Mouse (Mus musculus) lung, postnatal 36 days (tissue): ENCODE results near the gene Ntm.

Experiments used
- DNase-seq: peaks from one replicate; pipeline ENCODE4 v3.0.0; 2022; ENCODE audit warnings: mixed read lengths

Ntm gene

DNA sequence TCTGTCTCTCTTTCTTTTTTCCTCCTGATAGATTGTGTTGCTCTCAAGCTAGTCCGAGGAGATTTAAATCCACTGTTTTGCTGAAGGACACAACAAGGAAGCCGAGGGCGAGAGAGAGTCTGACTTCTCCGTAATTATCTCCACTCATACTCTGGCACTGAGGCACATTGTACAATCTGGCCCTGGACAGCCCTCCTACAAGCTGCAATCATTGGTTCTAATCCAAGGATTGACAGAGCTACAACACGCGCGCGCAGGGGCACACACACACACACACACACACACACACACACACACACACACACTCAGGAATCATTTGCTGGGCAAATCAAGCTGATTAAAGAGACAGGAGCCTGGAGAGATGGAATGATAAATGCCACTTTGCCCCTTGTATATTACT lies at the start of gene Ntm:
Ntm (minus strand) TSS at position 164 of the 400 bp plus-strand sequence.
- peak; percentile 27 for DNase-seq

DNA sequence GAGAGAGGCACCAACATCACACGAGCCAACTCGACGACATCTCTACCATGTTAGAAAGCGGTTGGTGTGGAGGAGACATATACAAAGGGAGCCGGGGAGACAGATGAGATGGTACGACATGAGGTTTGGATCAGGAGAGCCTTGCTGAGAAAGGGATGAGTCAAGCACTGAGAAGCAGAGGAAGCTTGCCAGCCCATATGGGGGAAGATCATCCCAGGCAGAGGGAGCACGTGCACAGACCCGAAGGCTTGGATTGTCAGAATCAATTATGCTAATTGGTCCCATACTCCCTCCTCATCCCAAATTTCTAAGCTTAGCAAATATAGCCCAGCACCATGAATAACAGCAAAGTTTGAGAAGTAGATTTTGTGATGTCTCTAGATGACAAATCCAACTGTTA lies 42.8 kb upstream of the Ntm start:
- DNase-seq = no peak

GRCm38 (mm10) chr9:30003612-30004011 lies 40.7 kb upstream of the Ntm start:
- peak; percentile 77 for DNase-seq

- no peak for DNase-seq
These were observed 18.4 kb upstream of the Ntm start for GRCm38 (mm10) chr9:29981177-29981915.

DNA sequence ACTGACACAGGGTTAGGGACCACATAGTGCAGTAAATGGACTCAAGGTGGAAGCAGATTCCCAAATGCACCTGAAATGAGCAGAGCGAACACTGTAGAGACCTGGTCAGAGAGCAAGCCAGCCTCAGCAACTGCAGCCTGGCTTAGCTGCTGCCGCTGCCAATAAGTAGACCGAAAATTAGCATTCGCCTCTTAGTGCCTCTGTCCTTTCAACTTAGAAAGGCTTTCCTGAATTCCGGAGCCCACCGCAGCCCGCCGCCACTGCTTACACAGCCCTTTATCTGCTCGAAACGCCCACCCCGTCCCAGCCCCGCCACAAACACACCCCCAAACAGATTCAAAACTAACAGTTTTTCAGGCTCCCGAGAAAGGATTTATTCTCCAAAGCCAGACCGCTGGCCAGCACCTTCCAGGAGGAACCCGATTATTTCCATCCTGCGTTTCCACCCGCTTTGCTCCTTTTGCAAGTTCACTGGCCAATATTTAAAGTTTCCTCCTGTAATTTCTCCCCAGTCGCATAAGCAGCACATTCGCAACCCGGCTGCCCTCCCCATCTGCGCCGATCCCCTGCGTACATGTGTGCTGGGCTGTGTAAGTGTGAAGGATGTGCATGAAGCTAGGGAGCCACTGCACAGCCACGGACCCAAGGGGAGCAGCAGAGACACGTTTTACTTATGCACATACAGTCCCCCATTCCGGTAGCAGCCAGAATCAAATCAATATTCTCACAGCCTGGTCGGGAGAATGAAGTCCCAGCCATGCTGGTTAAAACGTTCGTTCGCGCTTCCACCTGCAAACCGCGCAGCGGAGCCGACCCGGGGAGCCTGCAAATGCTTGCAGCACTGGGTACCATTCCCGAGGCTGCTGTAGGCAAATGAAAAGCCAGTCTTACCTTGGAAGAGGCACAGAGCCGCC lies 730 bp downstream of the Ntm start:
- DNase-seq = no peak

DNA sequence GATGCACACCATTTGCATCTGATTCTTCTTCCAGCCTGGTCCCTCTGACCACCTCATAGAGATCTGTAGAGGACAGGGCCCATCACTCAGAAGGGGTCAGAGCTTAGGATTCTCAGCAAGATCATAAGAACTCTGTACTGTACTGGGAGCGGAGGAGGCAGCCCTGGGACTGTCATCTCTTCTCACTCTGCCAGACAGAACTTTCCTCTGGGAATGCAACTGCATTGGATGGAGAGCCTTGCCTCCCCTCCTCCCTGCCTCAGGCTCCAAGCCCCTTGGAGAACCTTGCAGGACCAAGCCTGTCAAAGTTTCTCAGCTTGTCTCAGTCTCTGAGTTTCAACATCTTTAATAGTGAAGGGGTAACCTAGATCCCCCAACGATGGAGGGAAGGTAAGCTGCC lies 1.4 kb downstream of the Ntm start:
- DNase-seq = no peak

DNA sequence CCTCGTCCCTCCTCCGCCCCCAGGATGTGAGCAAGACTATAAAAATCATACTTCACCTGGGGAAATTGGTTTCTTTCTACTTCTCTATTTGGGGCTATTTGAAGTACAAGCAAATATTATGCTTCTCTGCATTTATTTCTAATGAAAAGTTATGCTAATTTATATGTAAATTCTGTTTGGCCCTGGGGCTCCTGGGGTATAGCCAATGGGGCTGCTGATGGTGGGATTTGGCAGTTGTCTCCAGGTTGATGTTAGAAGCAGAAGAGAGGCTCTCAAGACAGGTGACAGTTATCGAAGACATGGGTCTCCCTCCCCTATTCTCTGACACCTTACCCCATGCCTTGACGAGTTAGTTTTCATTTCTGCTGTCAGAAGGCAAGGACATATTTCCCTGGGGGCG lies 2.2 kb downstream of the Ntm start:
- DNase-seq = no peak

DNA sequence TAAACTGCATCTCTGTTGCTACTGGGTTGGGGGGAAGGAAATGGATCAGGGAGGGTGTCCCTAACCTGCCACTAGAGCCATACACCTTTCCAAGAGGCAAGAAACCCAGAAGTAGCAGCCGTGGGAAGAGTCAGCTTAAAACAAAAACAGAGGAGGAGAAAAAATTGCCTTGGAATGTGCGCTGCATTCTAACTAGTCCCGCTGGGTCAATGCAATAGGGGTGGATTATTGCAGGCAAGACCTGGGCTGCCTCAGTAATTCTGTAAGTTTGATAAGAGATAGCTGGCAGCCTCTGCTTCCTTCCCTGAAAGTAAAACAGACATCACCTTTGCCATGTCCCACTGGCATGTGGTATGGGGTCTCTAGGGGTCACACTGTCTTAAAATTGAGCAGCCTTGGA lies 2.7 kb downstream of the Ntm start:
- DNase-seq = no peak

DNA sequence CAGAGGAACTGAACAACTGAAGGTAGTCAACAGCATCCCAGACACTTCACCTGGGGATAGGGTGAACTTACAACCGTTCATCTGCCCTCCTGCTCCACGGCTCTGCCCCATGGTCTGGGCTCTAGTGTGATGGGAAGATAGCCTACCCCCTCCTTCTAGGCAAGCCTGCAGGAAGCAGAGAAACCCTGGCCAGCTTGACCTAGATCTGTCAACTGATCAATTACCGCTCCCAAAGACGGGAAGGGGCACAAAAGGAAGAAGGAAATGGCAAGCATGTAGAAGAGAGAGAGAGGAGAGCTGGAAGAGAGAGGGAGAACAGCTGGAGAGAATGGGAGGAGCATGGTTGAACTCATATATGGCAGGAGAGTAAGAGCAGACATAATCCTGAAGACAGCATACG lies 6.0 kb downstream of the Ntm start:
- DNase-seq = no peak

DNA sequence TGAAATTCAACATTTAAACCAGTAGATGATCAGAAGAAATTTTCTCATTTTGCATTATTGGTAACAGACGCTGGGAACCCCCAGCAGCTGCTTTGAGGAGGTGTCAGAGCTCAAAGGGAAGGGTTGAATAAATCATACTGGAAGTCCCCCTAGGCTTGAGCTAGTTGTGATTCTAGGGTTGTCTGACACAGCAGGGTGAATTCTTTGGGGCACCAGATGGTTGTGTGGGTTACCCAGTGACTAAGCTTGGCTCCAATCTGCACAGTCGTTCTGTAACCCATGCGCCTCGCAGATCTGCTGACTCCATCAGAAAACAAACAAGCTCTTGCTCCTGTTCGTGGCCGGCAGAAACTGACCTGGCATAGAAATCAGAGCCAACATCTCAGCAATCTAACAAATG lies 8.9 kb downstream of the Ntm start:
- no peak for DNase-seq

DNA sequence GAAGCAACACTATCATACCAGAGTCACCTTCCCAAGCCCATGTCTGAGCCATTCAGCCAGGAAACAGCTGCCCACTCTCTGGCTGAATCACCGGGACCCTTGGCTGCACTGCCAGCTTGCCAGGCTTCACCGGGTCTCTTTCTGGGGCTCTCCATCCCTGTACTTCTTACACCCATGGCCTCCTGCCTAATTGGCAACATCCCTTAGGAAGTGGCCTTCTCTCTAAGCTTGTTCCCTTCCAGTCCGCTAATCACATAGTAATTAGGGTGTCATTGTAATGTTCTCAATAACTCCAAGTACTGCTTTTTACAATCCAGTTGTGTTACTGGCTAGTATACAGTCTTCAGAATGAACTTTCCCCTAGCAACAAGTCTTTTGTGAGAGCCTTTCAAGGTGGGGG lies 13.9 kb downstream of the Ntm start:
- no peak for DNase-seq

- peak; percentile 7 for DNase-seq
These were observed 19.5 kb downstream of the Ntm start for GRCm38 (mm10) chr9:29943209-29944070.

- no peak for DNase-seq
These were observed 20.6 kb downstream of the Ntm start for GRCm38 (mm10) chr9:29942183-29942952.

GRCm38 (mm10) chr9:29939517-29940034 lies 23.4 kb downstream of the Ntm start:
- no peak for DNase-seq

GRCm38 (mm10) chr9:29928796-29929195 lies 34.1 kb downstream of the Ntm start:
- DNase-seq = no peak

- no peak for DNase-seq
These were observed 37.6 kb downstream of the Ntm start for GRCm38 (mm10) chr9:29925382-29925781.

DNA sequence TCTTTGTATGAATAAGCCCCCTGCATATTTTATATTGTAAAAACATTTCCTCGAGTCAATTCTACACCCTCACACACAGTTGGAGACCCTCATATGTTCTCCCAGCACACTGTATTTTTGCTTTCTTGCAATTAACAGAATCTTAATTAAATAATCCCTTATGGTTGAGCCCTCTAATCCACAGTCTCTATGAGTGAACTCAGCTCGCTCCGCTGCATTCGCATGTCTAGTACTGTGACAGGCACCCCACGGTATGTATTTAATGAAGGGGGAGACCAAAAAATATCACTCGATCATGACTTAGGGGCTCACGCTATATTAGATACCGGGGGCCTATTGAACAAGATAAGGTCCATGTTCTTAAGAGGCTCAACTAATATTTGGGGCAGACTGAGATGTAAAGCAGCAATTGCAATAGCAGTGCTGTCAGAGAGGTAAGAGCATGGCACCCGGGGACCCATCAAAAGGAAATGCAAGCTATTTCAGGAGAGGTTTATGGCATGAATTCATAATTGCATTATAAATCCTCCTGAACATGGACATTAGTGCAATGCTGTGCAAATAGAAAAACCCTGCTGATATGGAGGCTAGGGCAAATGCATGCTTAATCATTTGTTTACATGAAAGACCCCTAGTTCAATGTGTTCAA lies 64.4 kb downstream of the Ntm start:
- no peak for DNase-seq

- no peak for DNase-seq
These were observed 65.5 kb downstream of the Ntm start for GRCm38 (mm10) chr9:29897448-29897847.

DNA sequence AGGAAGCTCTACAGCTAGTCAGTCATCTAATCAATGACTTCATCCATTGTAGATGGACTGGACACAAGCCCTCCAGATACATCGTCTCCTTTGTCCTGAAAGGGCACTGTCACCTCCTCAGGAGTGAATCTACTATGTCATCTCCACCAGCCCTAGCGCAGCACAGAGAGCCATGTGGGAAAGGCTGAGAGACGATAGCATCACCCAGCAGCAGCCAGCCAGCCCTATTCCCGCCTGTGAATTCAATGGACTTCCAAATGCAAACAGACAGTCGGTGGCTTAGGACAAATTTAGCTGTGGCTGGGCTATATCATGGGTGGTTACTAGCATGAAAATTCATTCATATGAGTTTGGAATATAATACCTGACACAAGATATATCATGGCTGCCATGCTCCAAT lies 70.1 kb downstream of the Ntm start:
- DNase-seq = no peak

GRCm38 (mm10) chr9:29888712-29889111 lies 74.2 kb downstream of the Ntm start:
- no peak for DNase-seq

- no peak for DNase-seq
These were observed 75.0 kb downstream of the Ntm start for GRCm38 (mm10) chr9:29887924-29888323.

DNA sequence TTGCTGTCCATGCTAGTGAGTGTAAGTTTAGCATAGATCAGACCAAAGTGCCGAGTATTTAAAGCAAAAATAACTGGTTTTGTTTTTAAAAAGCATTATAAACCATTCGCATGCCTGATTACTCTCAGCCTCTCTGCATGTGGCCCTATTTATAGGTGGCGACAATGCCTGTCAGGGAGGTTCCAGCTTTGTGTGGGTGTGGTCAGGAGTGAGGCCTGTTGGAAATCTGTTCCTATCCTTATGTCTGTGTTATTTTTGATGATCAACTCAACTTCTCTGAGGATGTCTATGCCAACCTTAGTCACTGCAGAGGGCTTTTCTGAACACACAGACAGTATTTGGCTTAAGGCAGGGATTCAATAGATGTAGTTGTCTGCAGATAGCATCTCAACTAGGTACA lies 78.9 kb downstream of the Ntm start:
- DNase-seq = no peak
